Mouse (Mus musculus): Measurements from ENCODE around the gene Lsp1.

Gene Lsp1

DNA sequence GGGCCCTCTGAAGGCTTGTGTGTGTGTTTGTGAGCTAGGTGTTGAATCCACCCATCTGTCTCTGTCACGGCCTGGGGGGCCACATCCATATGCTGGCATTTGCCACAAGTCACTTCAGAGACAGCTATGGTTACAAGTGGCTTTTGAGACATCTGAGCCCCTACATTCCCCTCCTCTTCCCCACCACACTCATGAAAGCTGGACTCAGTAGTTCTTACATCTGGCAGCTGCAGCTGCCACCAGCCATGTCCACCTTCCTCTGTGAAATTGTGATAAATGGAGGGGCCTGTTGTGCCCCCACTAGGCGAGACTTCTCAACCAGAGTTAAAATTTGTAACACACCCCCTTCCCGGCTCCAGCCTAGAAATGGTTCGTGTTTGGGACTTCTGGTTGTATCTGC, 77.7 kb downstream of the Lsp1 start:
- DNase-seq (ENCODE audit: low read depth, low spot score) = no peak

DNA sequence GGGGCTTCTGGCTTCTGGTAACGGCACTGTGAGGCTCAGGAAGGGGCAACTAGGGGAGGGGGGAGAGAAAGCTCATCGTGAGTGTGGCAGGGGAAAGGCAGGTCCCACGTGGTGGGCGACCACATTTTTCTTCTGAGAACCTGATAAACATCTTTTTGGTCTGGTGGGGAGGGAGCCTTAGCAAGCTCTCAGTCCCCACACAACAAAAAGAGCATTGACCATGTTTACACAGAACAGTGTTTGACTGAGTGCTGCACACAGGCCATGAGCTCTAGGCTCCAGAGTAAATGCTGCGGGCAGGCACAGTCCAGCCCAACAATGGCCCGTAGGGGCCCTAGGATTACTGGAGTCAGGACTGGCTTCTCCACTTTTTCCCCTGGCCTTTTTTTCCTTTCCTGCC, 78.2 kb downstream of the Lsp1 start:
- DNase-seq (ENCODE audit: low read depth, low spot score) = peak; percentile 22

DNA sequence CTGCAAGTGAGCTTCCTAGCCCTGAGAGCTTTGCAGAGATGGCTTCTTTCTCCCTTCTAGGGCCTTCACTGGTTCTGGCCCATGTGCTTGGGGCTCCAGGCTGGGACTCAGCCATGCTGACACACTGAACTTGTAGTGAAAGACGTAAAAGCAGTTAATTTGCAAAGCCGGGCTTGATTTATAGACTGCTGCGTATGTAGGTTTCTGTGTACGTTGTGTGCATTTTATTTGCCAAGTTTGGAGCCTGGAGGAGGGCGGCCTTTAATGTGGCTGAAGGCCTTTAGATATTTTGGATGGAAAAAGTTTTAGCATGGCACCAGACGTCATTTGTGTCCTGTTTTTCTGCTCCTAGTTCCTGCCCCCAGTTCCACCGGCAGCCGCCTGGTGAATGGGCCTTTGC, 79.2 kb downstream of the Lsp1 start:
- DNase-seq (ENCODE audit: low read depth, low spot score) = no peak

DNA sequence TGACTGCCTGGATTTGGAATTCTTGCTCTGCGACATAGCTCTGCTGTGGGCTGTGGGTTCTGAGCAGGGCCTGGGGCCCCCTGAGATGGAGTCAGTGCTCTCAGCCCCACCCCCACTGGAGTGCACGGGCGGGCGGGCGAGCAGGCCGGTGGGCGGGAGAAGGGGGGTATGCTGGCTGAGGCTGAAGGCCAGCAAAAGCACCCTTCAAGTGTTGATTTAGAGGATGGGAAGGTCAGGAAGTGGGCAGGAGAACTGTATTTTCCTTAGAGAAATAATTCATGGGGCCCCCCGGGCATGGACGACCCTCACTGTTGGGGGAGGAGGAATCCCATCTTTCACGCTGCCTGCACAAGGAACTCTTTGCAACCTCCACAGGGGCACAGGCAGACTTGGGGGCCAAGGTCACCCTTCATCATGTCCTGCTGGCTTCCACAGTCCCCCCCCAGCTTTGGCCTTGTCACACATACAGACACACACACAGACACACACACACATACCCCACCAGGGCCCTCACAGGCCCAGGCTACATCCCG, 82.2 kb downstream of the Lsp1 start:
- no peak for DNase-seq (ENCODE audit: low read depth, low spot score)
